Mouse (Mus musculus) limb, embryonic 14.5 days (tissue): Measurements from ENCODE around the gene Gabbr1. TPM values are rescaled to one million over a fixed set of nuclear protein-coding genes. Genes with fewer than 3 reads are reported as not detected.

Experiments
- ATAC-seq: fragments of 200-750 bp; cut with Nextera tagmentation; 2 replicates; pipeline ENCODE4 v1.8.0; 2017; ENCODE audit warnings: low read depth, moderate number of reproducible peaks, moderate TSS enrichment; ENCODE audit not compliant: low FRiP score
- DNase-seq: peaks from one replicate; pipeline ENCODE4 v3.0.0-alpha.2; 2015; ENCODE audit warnings: low spot score
- H3K27ac ChIP-seq: fragments of 300-500 bp; sonication (generic); replicated peaks from 2 replicates; pipeline ENCODE4 v1.5.1; 2014; ENCODE audit warnings: low read depth, mild to moderate bottlenecking, low read length, moderate library complexity, mixed read lengths
- H3K27me3 ChIP-seq: fragments of 300-500 bp; sonication (generic); 2 replicates; pipeline ENCODE4 v1.6.1; 2014; ENCODE audit warnings: low read length, mixed read lengths; ENCODE audit not compliant: control insufficient read depth, insufficient read depth
- H3K36me3 ChIP-seq: fragments of 300-500 bp; sonication (generic); 2 replicates; pipeline ENCODE4 v1.6.1; 2014; ENCODE audit warnings: mild to moderate bottlenecking, low read length, moderate library complexity, mixed read lengths; ENCODE audit not compliant: control insufficient read depth, insufficient read depth
- H3K4me1 ChIP-seq: fragments of 300-500 bp; sonication (generic); 2 replicates; pipeline ENCODE4 v1.6.1; 2014; ENCODE audit warnings: antibody characterized with exemption, low read length, mixed read lengths; ENCODE audit not compliant: control insufficient read depth, insufficient read depth
- H3K4me2 ChIP-seq: fragments of 300-500 bp; sonication (generic); replicated peaks from 2 replicates; pipeline ENCODE4 v1.6.1; 2014; ENCODE audit warnings: low read depth, mild to moderate bottlenecking, low read length, moderate library complexity; ENCODE audit not compliant: severe bottlenecking
- H3K4me3 ChIP-seq: fragments of 300-500 bp; sonication (generic); replicated peaks from 2 replicates; pipeline ENCODE4 v1.5.1; 2014; ENCODE audit warnings: low read length
- H3K9ac ChIP-seq: fragments of 300-500 bp; sonication (generic); 2 replicates; pipeline ENCODE4 v1.6.1; 2014; ENCODE audit warnings: mild to moderate bottlenecking, low read depth, low read length, moderate library complexity; ENCODE audit not compliant: severe bottlenecking
- H3K9me3 ChIP-seq: fragments of 300-500 bp; sonication (generic); 2 replicates; pipeline ENCODE4 v1.6.1; 2016; ENCODE audit warnings: low read length; ENCODE audit not compliant: control insufficient read depth
- POLR2A ChIP-seq: fragments of 200-500 bp; IDR thresholded peaks from 2 replicates; pipeline ENCODE4 v1.8.0; 2012; ENCODE audit warnings: inconsistent platforms, mild to moderate bottlenecking, moderate library complexity, borderline replicate concordance; ENCODE audit not compliant: insufficient read depth, insufficient read length; ENCODE audit errors: extremely low read depth
- WGBS: fragments of 180-500 bp; shearing (Covaris S2); extraction: QIAGEN DNeasy Blood & Tissue Kit; methylation state at CpG from one replicate; pipeline ENCODE4 v1.1.7; 2014; 5-methylcytosine and 5-hydroxymethylcytosine counted together
- polyA plus RNA-seq, 2 experiments: library from polyadenylated mRNA; depleted of rRNA in 1 of 2; stranded (reverse) in 1 of 2; unstranded in 1 of 2; fragments of >200 nt; fragmentation: Nextera tagmentation in 1 of 2; extraction: Ambion mirVana in 1 of 2; gene quantifications; 2 replicates each; pipeline versions ENCODE4 v1.2.1 to v1.2.3; 2012 to 2014

The Gabbr1 gene
- polyA plus RNA-seq, 2 experiments = 8.4 to 111 TPM

- Histone ChIP-seq H3K4me1 (no peaks in the 10 kb centered on the region), H3K9ac (no peak overlapping the region), H3K27ac (no peak overlapping the region), H3K27me3 (no peaks in the 10 kb centered on the region), H3K4me2 (no peak overlapping the region), H3K36me3 (no peaks in the 10 kb centered on the region), H3K9me3 (no peaks in the 10 kb centered on the region), H3K4me3 (no peak overlapping the region)
- no peak for TF ChIP-seq POLR2A
- ATAC-seq (no peak), DNase-seq (no peak)
- WGBS = 70% methylated on average over 5 of the region's 5 CpGs
These were observed 38.9 kb downstream of the Gabbr1 start for GRCm38 (mm10) chr17:37084632-37085031.

- Histone ChIP-seq H3K4me1 (no peaks in the 10 kb centered on the region), H3K9me3 (no peaks in the 10 kb centered on the region), H3K27ac (no peak overlapping the region), H3K9ac (no peak overlapping the region), H3K4me3 (no peak overlapping the region), H3K27me3 (no peaks in the 10 kb centered on the region), H3K36me3 (no peaks in the 10 kb centered on the region), H3K4me2 (no peak overlapping the region)
- WGBS = 72% methylated on average over 10 of the region's 10 CpGs
- ATAC-seq = no peak
- no peak for TF ChIP-seq POLR2A
- DNase-seq = no peak
These were observed 39.8 kb downstream of the Gabbr1 start for GRCm38 (mm10) chr17:37085545-37085944.

GRCm38 (mm10) chr17:37088399-37088798 is 42.6 kb downstream of the Gabbr1 start, which contains the start of gene Olfr90:
Olfr90 (minus strand) TSS chr17:37088499.
- H3K9me3 ChIP-seq = no peaks in the 10 kb centered on the region
- no peak within 1 kb of the TSS for H3K4me3 ChIP-seq
- no peaks in the 10 kb centered on the region for H3K4me1 ChIP-seq
- DNase-seq (no peak), ATAC-seq (no peak)
- H3K36me3 ChIP-seq = no peaks in the 10 kb centered on the region
- TF ChIP-seq POLR2A = no peak
- no peaks in the 10 kb centered on the region for H3K27me3 ChIP-seq
- no peak within 1 kb of the TSS for H3K9ac ChIP-seq
- H3K27ac ChIP-seq = no peak within 1 kb of the TSS
- H3K4me2 ChIP-seq = no peak within 1 kb of the TSS

- Histone ChIP-seq H3K27me3 (no peaks in the 10 kb centered on the region), H3K9ac (no peak overlapping the region), H3K4me1 (no peaks in the 10 kb centered on the region), H3K4me3 (no peak overlapping the region), H3K36me3 (no peaks in the 10 kb centered on the region), H3K9me3 (no peaks in the 10 kb centered on the region), H3K27ac (no peak overlapping the region), H3K4me2 (no peak overlapping the region)
- DNase-seq (no peak), ATAC-seq (no peak)
- TF ChIP-seq POLR2A = no peak
- 75% methylated on average over 1 of the region's 1 CpGs for WGBS
These were observed 46.4 kb downstream of the Gabbr1 start for GRCm38 (mm10) chr17:37092198-37092597.

GRCm38 (mm10) chr17:37093289-37093688 is 47.5 kb downstream of the Gabbr1 start:
- no peak for DNase-seq
- TF ChIP-seq POLR2A = no peak
- H3K9me3 ChIP-seq = no peaks in the 10 kb centered on the region
- H3K27ac ChIP-seq = no peak overlapping the region
- H3K9ac ChIP-seq = no peak overlapping the region
- no peaks in the 10 kb centered on the region for H3K4me1 ChIP-seq
- H3K36me3 ChIP-seq = no peaks in the 10 kb centered on the region
- no peak overlapping the region for H3K4me2 ChIP-seq
- H3K4me3 ChIP-seq = no peak overlapping the region
- WGBS = 77% methylated on average over 5 of the region's 5 CpGs
- no peak for ATAC-seq
- H3K27me3 ChIP-seq = no peaks in the 10 kb centered on the region

GRCm38 (mm10) chr17:37098178-37098577 is 52.4 kb downstream of the Gabbr1 start, which contains the start of gene Olfr91:
Olfr91 (minus strand) TSS chr17:37098278.
- 88% methylated on average over 1 of the region's 1 CpGs for WGBS
- Histone ChIP-seq H3K9ac (no peak within 1 kb of the TSS), H3K27ac (no peak within 1 kb of the TSS), H3K9me3 (no peaks in the 10 kb centered on the region), H3K27me3 (no peaks in the 10 kb centered on the region), H3K4me1 (no peaks in the 10 kb centered on the region), H3K4me3 (no peak within 1 kb of the TSS), H3K36me3 (no peaks in the 10 kb centered on the region), H3K4me2 (no peak within 1 kb of the TSS)
- no peak for TF ChIP-seq POLR2A
- ATAC-seq (no peak), DNase-seq (no peak)
